Mouse (Mus musculus): Measurements from ENCODE around the gene Kcnj8. TPM values are rescaled to one million over a fixed set of nuclear protein-coding genes. Genes with fewer than 3 reads are reported as not detected.

The Kcnj8 gene
- total and polyA plus RNA-seq, 3 experiments, result not detected

DNA sequence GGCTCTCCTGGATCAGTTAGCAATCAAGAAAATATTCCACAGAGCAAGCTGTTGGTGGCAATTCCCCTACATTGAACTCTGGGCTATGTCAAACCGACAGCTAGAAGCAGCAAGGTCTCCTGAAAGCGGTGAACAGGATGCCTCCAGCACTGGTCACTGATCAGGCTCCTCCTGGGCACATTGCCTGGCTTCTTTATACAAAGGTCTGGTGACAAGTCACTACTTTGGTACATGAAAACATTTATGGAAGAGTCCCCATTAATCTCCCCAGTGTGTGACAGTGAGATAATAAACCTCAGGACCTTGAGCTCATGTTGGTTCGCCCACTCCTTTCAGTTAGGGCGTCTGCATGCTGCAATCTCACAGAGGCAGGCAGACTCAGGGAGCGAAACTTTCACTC, 41.0 kb downstream of the Kcnj8 start:
- no peak overlapping the region for H3K27ac ChIP-seq (ENCODE audit: control insufficient read depth, low read depth, low read length)
- H3K79me2 ChIP-seq (ENCODE audit: control insufficient read depth, insufficient read depth, low read length, poor library complexity), result no peaks in the 10 kb centered on the region
- no peaks in the 10 kb centered on the region for H3K27me3 ChIP-seq (ENCODE audit: control insufficient read depth in 1 of 2, insufficient read depth in 2 of 2, low read length in 2 of 2)
- TF ChIP-seq TBP (IDR thresholded peaks at IDR 0.05; ENCODE audit: low read depth, low read length), result no peak
- no peak for TF ChIP-seq BHLHE40 (IDR thresholded peaks at IDR 0.05; ENCODE audit: borderline replicate concordance, low read depth, low read length)
- peak; percentile 60 for TF ChIP-seq TAL1 (IDR thresholded peaks at IDR 0.05; ENCODE audit: low read length)
- peak; percentile 24; the same call in 1 of the 2 replicates for TF ChIP-seq TCF12 (IDR thresholded peaks at IDR 0.05; ENCODE audit: low read depth, low read length)
- TF ChIP-seq GATA1 (IDR thresholded peaks at IDR 0.05; ENCODE audit: low read depth, low read length), result 0 out of 2 replicates have a peak, but pooled peaks have one; percentile 10
- peak; percentile 34 to 67; a peak in 3 of 4 replicates for TF ChIP-seq EP300 (IDR thresholded peaks at IDR 0.05; ENCODE audit: low read depth in 1 of 2, low read length in 2 of 2)
- no peak for TF ChIP-seq SMC3 (IDR thresholded peaks at IDR 0.05; ENCODE audit: low read depth, low read length)
- H3K36me3 ChIP-seq (ENCODE audit: control insufficient read depth in 1 of 2, insufficient read depth in 2 of 2, low read length in 2 of 2), result no peaks in the 10 kb centered on the region
- peak; percentile 45 for DNase-seq (ENCODE audit: low read depth, low spot score)
- no peaks in the 10 kb centered on the region for H3K9me3 ChIP-seq (replicated peaks; ENCODE audit: insufficient read depth, low read length)
- H3K4me3 ChIP-seq (ENCODE audit: control insufficient read depth in 1 of 2, insufficient read depth in 1 of 2, low read depth in 2 of 2, low read length in 2 of 2), result no peak overlapping the region
- no peak overlapping the region for H3K9ac ChIP-seq (ENCODE audit: control insufficient read depth, low read depth, low read length, poor library complexity, severe bottlenecking)
- 0 out of 4 replicates have a peak, but pooled peaks cover 0 to 3% of the 10 kb centered on the region in 2 experiments for H3K4me1 ChIP-seq (ENCODE audit: control insufficient read depth in 1 of 2, insufficient read depth in 2 of 2, low read length in 2 of 2)

DNA sequence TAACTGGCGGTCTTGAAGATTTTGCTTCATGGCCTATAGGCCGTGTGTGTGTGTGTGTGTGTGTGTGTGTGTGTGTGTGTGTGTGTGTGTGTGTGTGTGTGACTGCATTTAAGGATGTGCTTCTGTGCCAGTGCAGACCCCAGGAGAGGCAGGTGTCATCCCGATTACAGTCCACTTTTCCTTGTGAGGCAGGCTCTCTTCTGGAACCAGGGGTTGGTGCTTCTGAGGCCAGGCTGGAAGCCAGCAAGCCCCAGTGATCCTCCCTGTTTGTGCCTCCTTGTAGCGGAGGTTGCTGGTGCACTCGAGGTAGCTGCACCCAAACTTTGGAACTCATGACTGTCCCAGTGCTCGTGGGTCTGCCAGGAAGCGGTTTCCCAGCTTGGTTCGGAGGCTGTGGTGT, 41.7 kb downstream of the Kcnj8 start:
- no peaks in the 10 kb centered on the region for H3K79me2 ChIP-seq (ENCODE audit: control insufficient read depth, insufficient read depth, low read length, poor library complexity)
- no peak overlapping the region for H3K9ac ChIP-seq (ENCODE audit: control insufficient read depth, low read depth, low read length, poor library complexity, severe bottlenecking)
- H3K27ac ChIP-seq (ENCODE audit: control insufficient read depth, low read depth, low read length), result no peak overlapping the region
- no peaks in the 10 kb centered on the region for H3K9me3 ChIP-seq (replicated peaks; ENCODE audit: insufficient read depth, low read length)
- H3K27me3 ChIP-seq (ENCODE audit: control insufficient read depth in 1 of 2, insufficient read depth in 2 of 2, low read length in 2 of 2), result no peaks in the 10 kb centered on the region
- H3K4me3 ChIP-seq (ENCODE audit: control insufficient read depth in 1 of 2, insufficient read depth in 1 of 2, low read depth in 2 of 2, low read length in 2 of 2), result no peak overlapping the region
- TF ChIP-seq MYC (IDR thresholded peaks at IDR 0.05; ENCODE audit: low read depth, low read length) (no peak), EP300 (IDR thresholded peaks at IDR 0.05; ENCODE audit: low read depth in 1 of 2, low read length in 2 of 2) (no peak), MAX (IDR thresholded peaks at IDR 0.05; ENCODE audit: low read length) (no peak), RAD21 (IDR thresholded peaks at IDR 0.05; ENCODE audit: low read depth, low read length) (no peak), BHLHE40 (IDR thresholded peaks at IDR 0.05; ENCODE audit: borderline replicate concordance, low read depth, low read length) (no peak), POLR2AphosphoS5 (IDR thresholded peaks at IDR 0.05; ENCODE audit: borderline replicate concordance, low read depth, low read length) (no peak), GABPA (IDR thresholded peaks at IDR 0.05; ENCODE audit: low read depth, low read length) (no peak), TCF12 (IDR thresholded peaks at IDR 0.05; ENCODE audit: low read depth, low read length) (no peak), JUND (IDR thresholded peaks at IDR 0.05; ENCODE audit: low read depth, low read length) (no peak), USF2 (IDR thresholded peaks at IDR 0.05; ENCODE audit: borderline replicate concordance in 1 of 2, insufficient read depth in 1 of 2, low read depth in 1 of 2, low read length in 2 of 2) (no peak), UBTF (IDR thresholded peaks at IDR 0.05; ENCODE audit: borderline replicate concordance, insufficient read depth, low read depth, low read length) (no peak), USF1 (IDR thresholded peaks at IDR 0.05; ENCODE audit: low read depth, low read length) (no peak), ELF1 (IDR thresholded peaks at IDR 0.05; ENCODE audit: low read depth, low read length) (no peak), ZKSCAN1 (IDR thresholded peaks at IDR 0.05; ENCODE audit: low read depth, low read length) (no peak), RCOR1 (IDR thresholded peaks at IDR 0.05; ENCODE audit: low read depth, low read length) (no peak), ETS1 (IDR thresholded peaks at IDR 0.05; ENCODE audit: low read depth, low read length) (no peak), MYB (IDR thresholded peaks at IDR 0.05; ENCODE audit: low read depth, low read length) (no peak), ZC3H11A (IDR thresholded peaks at IDR 0.05; ENCODE audit: low read depth, low read length) (no peak), TAL1 (IDR thresholded peaks at IDR 0.05; ENCODE audit: low read length) (no peak), CTCF (IDR thresholded peaks at IDR 0.05 in 2 of 3, conservative IDR thresholded peaks at IDR 0.05 in 1 of 3; ENCODE audit: control insufficient read depth in 1 of 3, insufficient read depth in 1 of 3, low read depth in 2 of 3, low read length in 3 of 3, poor library complexity in 1 of 3, severe bottlenecking in 1 of 3) (no peak)
- H3K36me3 ChIP-seq (ENCODE audit: control insufficient read depth in 1 of 2, insufficient read depth in 2 of 2, low read length in 2 of 2), result no peaks in the 10 kb centered on the region
- 0 out of 4 replicates have a peak, but pooled peaks cover 0 to 3% of the 10 kb centered on the region in 2 experiments for H3K4me1 ChIP-seq (ENCODE audit: control insufficient read depth in 1 of 2, insufficient read depth in 2 of 2, low read length in 2 of 2)
- DNase-seq (ENCODE audit: low read depth, low spot score), result no peak

All from MEL (cell line).